Mouse (Mus musculus) intestine, postnatal 0 days (tissue): ENCODE measurements around the gene Yipf3. TPM values are rescaled to one million over a fixed set of nuclear protein-coding genes. Genes with fewer than 3 reads are reported as not detected.

ENCODE experiments used
- ATAC-seq: fragments of 200-750 bp; cut with Nextera tagmentation; 2 replicates; pipeline ENCODE4 v1.8.0; 2017; ENCODE audit warnings: mild to moderate bottlenecking, moderate TSS enrichment, moderate library complexity
- H3K27ac ChIP-seq: fragments of 300-500 bp; sonication (generic); 2 replicates; pipeline ENCODE4 v1.5.1; 2014; ENCODE audit warnings: mild to moderate bottlenecking, low read depth, low read length, moderate library complexity
- H3K27me3 ChIP-seq: fragments of 300-500 bp; sonication (generic); replicated peaks from 2 replicates; pipeline ENCODE4 v1.6.1; 2014; ENCODE audit warnings: low read length, mixed read lengths; ENCODE audit not compliant: control insufficient read depth, insufficient read depth
- H3K36me3 ChIP-seq: fragments of 300-500 bp; sonication (generic); 2 replicates; pipeline ENCODE4 v1.6.1; 2014; ENCODE audit warnings: mild to moderate bottlenecking, moderate library complexity; ENCODE audit not compliant: control insufficient read depth, insufficient read depth
- H3K4me1 ChIP-seq: fragments of 300-500 bp; sonication (generic); replicated peaks from 2 replicates; pipeline ENCODE4 v1.6.1; 2014; ENCODE audit warnings: antibody characterized with exemption, low read length, mixed read lengths; ENCODE audit not compliant: control insufficient read depth, insufficient read depth
- H3K4me2 ChIP-seq: fragments of 300-500 bp; sonication (generic); replicated peaks from 2 replicates; pipeline ENCODE4 v1.6.1; 2014; ENCODE audit warnings: low read depth, mild to moderate bottlenecking, moderate library complexity
- H3K4me3 ChIP-seq: fragments of 300-500 bp; sonication (generic); 2 replicates; pipeline ENCODE4 v1.5.1; 2014; ENCODE audit warnings: low read depth, low read length
- H3K9ac ChIP-seq: fragments of 300-500 bp; sonication (generic); 2 replicates; pipeline ENCODE4 v1.6.1; 2014; ENCODE audit warnings: mild to moderate bottlenecking, low read depth, low read length
- H3K9me3 ChIP-seq: fragments of 300-500 bp; sonication (generic); 2 replicates; pipeline ENCODE4 v1.6.1; 2016; ENCODE audit warnings: mixed run types; ENCODE audit not compliant: control insufficient read depth
- CTCF ChIP-seq: sonication (generic); IDR thresholded peaks from 2 replicates; pipeline ENCODE4 v1.5.1; 2016; ENCODE audit warnings: low read depth, mild to moderate bottlenecking, control low read depth, antibody characterized with exemption, moderate library complexity
- WGBS: fragments of 180-500 bp; shearing (Covaris S2); extraction: QIAGEN DNeasy Blood & Tissue Kit; methylation state at CpG from one replicate; pipeline ENCODE4 v1.1.7; 2014; 5-methylcytosine and 5-hydroxymethylcytosine counted together
- microRNA counts: library from miRNA; unstranded; fragments of <30 nt; microRNA quantifications from one replicate; lab custom pipeline; 2016
- microRNA-seq: library from miRNA; unstranded; fragments of <30 nt; microRNA quantifications from one replicate; pipeline ENCODE4, GENCODE M21; 2016
- polyA plus RNA-seq: library from polyadenylated mRNA; unstranded; fragments of >200 nt; fragmentation: Nextera tagmentation; extraction: Ambion mirVana; gene quantifications from 2 replicates; pipeline ENCODE4 v1.2.1, GENCODE M21; 2015

Yipf3 gene
- polyA plus RNA-seq, 1 experiment from 2014 or later, result 111 TPM

DNA sequence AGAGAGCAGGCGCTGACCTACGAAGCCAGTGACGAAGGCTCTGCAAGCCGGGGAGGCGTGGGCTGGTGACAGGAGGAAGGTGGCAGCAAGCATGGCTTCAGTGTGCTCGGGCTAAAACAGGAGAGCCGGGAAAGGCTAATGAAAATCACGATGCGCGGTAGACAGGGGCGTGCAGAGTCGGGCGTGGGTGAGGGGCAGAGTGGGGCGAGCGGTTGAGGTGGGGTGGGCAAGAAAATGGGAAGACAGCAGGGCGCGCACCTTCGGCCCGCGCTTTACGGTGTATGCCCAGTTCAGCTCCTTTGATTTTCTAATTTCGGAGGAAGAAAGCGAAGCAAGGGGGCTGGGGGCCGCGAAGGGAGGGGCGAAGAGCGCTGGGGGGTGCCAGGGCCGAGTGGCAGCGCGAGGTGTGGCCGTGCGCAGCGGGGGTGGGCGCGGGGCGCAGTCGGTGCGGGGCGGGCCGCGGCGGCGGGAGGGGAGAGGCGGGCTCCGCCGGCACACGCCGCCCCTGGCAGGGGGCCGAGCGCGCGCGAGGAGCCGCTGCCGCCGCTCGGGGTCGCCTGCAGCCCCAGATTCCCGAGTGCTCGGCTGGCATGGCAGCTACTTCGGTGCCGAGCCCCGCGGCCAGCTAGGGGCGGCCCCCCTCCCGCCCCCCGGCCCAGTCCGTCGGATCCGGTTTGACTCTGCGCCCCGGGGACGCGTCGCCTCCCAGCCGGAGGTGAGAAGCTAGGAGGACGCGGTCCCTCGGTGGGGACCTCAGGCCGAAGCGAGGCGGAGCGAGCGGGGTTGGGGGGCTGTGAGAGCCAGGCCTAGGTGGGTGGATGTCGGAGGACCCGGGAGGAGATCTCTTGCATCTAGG, 49.7 kb downstream of the Yipf3 start, which contains the start of gene Dlk2:
TSS of gene Dlk2 (plus strand) at position 58 of the 856 bp plus-strand sequence.
- H3K27ac ChIP-seq, result no peak within 1 kb of the TSS
- no peak for ATAC-seq
- H3K4me2 ChIP-seq, result peak within 1 kb of the TSS; percentile 99

GRCm38 (mm10) chr17:46298220-46298913, 50.5 kb downstream of the Yipf3 start:
- Histone ChIP-seq H3K36me3 (peaks cover 5% of the 10 kb centered on the region; the same call in 1 of the 2 replicates), H3K9ac (peak overlapping the region; percentile 46; the same call in 1 of the 2 replicates), H3K4me2 (peak overlapping the region; percentile 99), H3K27me3 (peaks cover 41% of the 10 kb centered on the region), H3K27ac (no peak overlapping the region), H3K9me3 (no peaks in the 10 kb centered on the region), H3K4me1 (peaks cover 3% of the 10 kb centered on the region; the same call in 1 of the 2 replicates), H3K4me3 (peak overlapping the region; percentile 59)
- under 1% methylated on average over 47 of the region's 48 CpGs for WGBS
- peak; percentile 79 for ATAC-seq
- TF ChIP-seq CTCF, result peak; percentile 97

More for the DNA sequence above, 49.7 kb downstream of the Yipf3 start, which contains the start of gene Dlk2:
- no peaks in the 10 kb centered on the region for H3K9me3 ChIP-seq
- under 1% methylated on average over 67 of the region's 86 CpGs for WGBS
- no peak for TF ChIP-seq CTCF
- H3K27me3 ChIP-seq, result peaks cover 41% of the 10 kb centered on the region
- H3K4me1 ChIP-seq, result peaks cover 3% of the 10 kb centered on the region; the same call in 1 of the 2 replicates
- peak within 1 kb of the TSS; percentile 46; the same call in 1 of the 2 replicates for H3K9ac ChIP-seq
- H3K4me3 ChIP-seq, result peak within 1 kb of the TSS; percentile 59
- H3K36me3 ChIP-seq, result no peaks in the 10 kb centered on the region

DNA sequence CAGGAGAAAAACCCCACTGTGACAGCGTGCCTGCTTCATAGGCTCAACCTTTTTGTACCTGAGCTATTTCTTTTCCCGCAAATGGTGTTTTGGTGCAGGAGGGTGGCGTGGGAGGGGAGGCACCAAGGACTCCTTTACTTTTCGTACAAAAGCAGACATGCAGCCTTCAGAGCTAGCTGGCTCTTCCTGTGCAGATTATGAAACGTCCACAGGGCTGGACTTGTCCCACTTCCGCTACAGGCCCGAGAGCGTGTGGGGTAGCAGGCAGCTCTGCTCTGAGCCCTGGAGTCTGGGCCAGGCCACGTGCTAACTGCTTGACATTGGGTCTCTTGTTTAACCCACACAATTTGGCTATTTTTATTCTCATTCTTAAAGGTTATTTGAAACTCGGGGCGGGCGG, 54.0 kb downstream of the Yipf3 start:
- TF ChIP-seq CTCF, result no peak
- Histone ChIP-seq H3K4me2 (no peak overlapping the region), H3K9me3 (no peaks in the 10 kb centered on the region), H3K4me3 (no peak overlapping the region), H3K4me1 (peaks cover 3% of the 10 kb centered on the region; the same call in 1 of the 2 replicates), H3K27me3 (peaks cover 18% of the 10 kb centered on the region), H3K36me3 (peaks cover 35% of the 10 kb centered on the region; the same call in 1 of the 2 replicates), H3K9ac (no peak overlapping the region), H3K27ac (no peak overlapping the region)
- no peak for ATAC-seq
- 81% methylated on average over 12 of the region's 12 CpGs for WGBS

MicroRNA genes within 50 kb of the gene (microRNA counts, 519-probe panel; counts per million panel counts)
- microRNA mmu-miR-693-3p (lab: Ali Mortazavi, UCI) (not detected), microRNA mmu-miR-693-5p (lab: Ali Mortazavi, UCI) (not detected)

Small RNA genes within 50 kb of the gene (microRNA-seq; reads per million reads assigned to microRNA genes)
- not detected for gene Mir693

Other genes starting within 250 kb of the Yipf3 start
- gene Vegfa, start 215.7 kb upstream of the Yipf3 start, polyA plus RNA-seq, result 5.9 and 8.2 TPM in 2 replicates
- gene Mrps18a, start 137.1 kb upstream of the Yipf3 start, polyA plus RNA-seq, result 121 TPM in 2 replicates
- 4.7 and 5.1 TPM in 2 replicates for gene Rsph9, start 103.9 kb upstream of the Yipf3 start, polyA plus RNA-seq
- 38.1 and 40.2 TPM in 2 replicates for gene Mad2l1bp, start 94.5 kb upstream of the Yipf3 start, polyA plus RNA-seq
- gene Gtpbp2, start 87.0 kb upstream of the Yipf3 start, polyA plus RNA-seq, result 22.2 and 28.3 TPM in 2 replicates
- 4.7 and 5.7 TPM in 2 replicates for gene Polh, start 45.4 kb upstream of the Yipf3 start, polyA plus RNA-seq
- gene Xpo5, start 45.3 kb upstream of the Yipf3 start, polyA plus RNA-seq, result 7.7 and 8.2 TPM in 2 replicates
- 32.1 and 32.3 TPM in 2 replicates for gene Polr1c, start within 50 bp of the Yipf3 start, polyA plus RNA-seq
- 0.42 and 0.44 TPM in 2 replicates for gene Lrrc73, start 5.5 kb downstream of the Yipf3 start, polyA plus RNA-seq
- 29.3 and 34.6 TPM in 2 replicates for gene Tjap1, start 34.9 kb downstream of the Yipf3 start, polyA plus RNA-seq
- 0.33 and 0.42 TPM in 2 replicates for gene Dlk2, start 49.3 kb downstream of the Yipf3 start, polyA plus RNA-seq
- gene Abcc10, start 80.3 kb downstream of the Yipf3 start, polyA plus RNA-seq, result 5.4 and 6.2 TPM in 2 replicates
- gene Zfp318, start 135.7 kb downstream of the Yipf3 start, polyA plus RNA-seq, result 2.2 and 3.8 TPM in 2 replicates
- gene Crip3, start 180.8 kb downstream of the Yipf3 start, polyA plus RNA-seq, result 0.12 TPM in 1 of 2 replicates, not detected in the other
- not detected in 2 replicates for gene Slc22a7, start 190.4 kb downstream of the Yipf3 start, polyA plus RNA-seq
- 0.09 and 0.16 TPM in 2 replicates for gene Ttbk1, start 239.6 kb downstream of the Yipf3 start, polyA plus RNA-seq
- 10.9 and 11.1 TPM in 2 replicates for gene Dnph1, start 248.6 kb downstream of the Yipf3 start, polyA plus RNA-seq